Mouse (Mus musculus): ENCODE data around the gene Galns. TPM values are rescaled to one million over a fixed set of nuclear protein-coding genes. Genes with fewer than 3 reads are reported as not detected.

The Galns gene
- polyA plus RNA-seq, 1 experiment from 2014 or later: 6.4 TPM

Small RNA genes within 50 kb of the gene (microRNA-seq; reads per million reads assigned to microRNA genes)
- gene Mir6396: not detected

Other genes starting within 250 kb of the Galns start
- 42.0 and 43.7 TPM in 2 replicates for gene Zc3h18, start 234.9 kb downstream of the Galns start, polyA plus RNA-seq (2014; fragmentation: Nextera tagmentation; extraction: Ambion mirVana)
- not detected in 2 replicates for gene Il17c, start 189.4 kb downstream of the Galns start, polyA plus RNA-seq (2014; fragmentation: Nextera tagmentation; extraction: Ambion mirVana)
- gene Cyba, start 178.5 kb downstream of the Galns start, polyA plus RNA-seq (2014; fragmentation: Nextera tagmentation; extraction: Ambion mirVana): 54.4 and 61.6 TPM in 2 replicates
- gene Mvd, start 168.0 kb downstream of the Galns start, polyA plus RNA-seq (2014; fragmentation: Nextera tagmentation; extraction: Ambion mirVana): 44.3 and 48.1 TPM in 2 replicates
- gene Snai3, start 150.7 kb downstream of the Galns start, polyA plus RNA-seq (2014; fragmentation: Nextera tagmentation; extraction: Ambion mirVana): not detected in 2 replicates
- 23.2 and 29.7 TPM in 2 replicates for gene Rnf166, start 135.4 kb downstream of the Galns start, polyA plus RNA-seq (2014; fragmentation: Nextera tagmentation; extraction: Ambion mirVana)
- 74.8 and 78.7 TPM in 2 replicates for gene Ctu2, start 135.3 kb downstream of the Galns start, polyA plus RNA-seq (2014; fragmentation: Nextera tagmentation; extraction: Ambion mirVana)
- 2.8 and 4.3 TPM in 2 replicates for gene Piezo1, start 60.1 kb downstream of the Galns start, polyA plus RNA-seq (2014; fragmentation: Nextera tagmentation; extraction: Ambion mirVana)
- gene Cdt1, start 43.4 kb downstream of the Galns start, polyA plus RNA-seq (2014; fragmentation: Nextera tagmentation; extraction: Ambion mirVana): 25.7 and 35.8 TPM in 2 replicates
- 176 and 195 TPM in 2 replicates for gene Aprt, start 34.6 kb downstream of the Galns start, polyA plus RNA-seq (2014; fragmentation: Nextera tagmentation; extraction: Ambion mirVana)
- 43.0 and 43.7 TPM in 2 replicates for gene Trappc2l, start 177 bp upstream of the Galns start, polyA plus RNA-seq (2014; fragmentation: Nextera tagmentation; extraction: Ambion mirVana)
- gene Pabpn1l, start 11.3 kb upstream of the Galns start, polyA plus RNA-seq (2014; fragmentation: Nextera tagmentation; extraction: Ambion mirVana): not detected in 2 replicates
- 6.1 and 6.4 TPM in 2 replicates for gene Cbfa2t3, start 87.6 kb upstream of the Galns start, polyA plus RNA-seq (2014; fragmentation: Nextera tagmentation; extraction: Ambion mirVana)
- gene Acsf3, start 164.0 kb upstream of the Galns start, polyA plus RNA-seq (2014; fragmentation: Nextera tagmentation; extraction: Ambion mirVana): 13.9 and 14.9 TPM in 2 replicates
- 0.47 and 0.59 TPM in 2 replicates for gene Cdh15, start 236.5 kb upstream of the Galns start, polyA plus RNA-seq (2014; fragmentation: Nextera tagmentation; extraction: Ambion mirVana)

Data from midbrain, embryonic 11.5 days (tissue).